Mouse (Mus musculus) E14TG2a.4 (cell line): ENCODE data around the gene Mat2b.

ENCODE experiments used
- H3K27me3 ChIP-seq: 2 replicates; pipeline ENCODE4 v1.6.1; 2014; ENCODE audit warnings: low read length, control low read depth; ENCODE audit not compliant: insufficient read depth
- H3K36me3 ChIP-seq: 2 replicates; pipeline ENCODE4 v1.6.1; 2014; ENCODE audit warnings: low read length, control low read depth; ENCODE audit not compliant: insufficient read depth
- H3K4me1 ChIP-seq: replicated peaks from 2 replicates; pipeline ENCODE4 v1.6.1; 2014; ENCODE audit warnings: low read depth, low read length, control low read depth
- H3K4me3 ChIP-seq: replicated peaks from 2 replicates; pipeline ENCODE4 v1.5.1; 2014; ENCODE audit warnings: mild to moderate bottlenecking, low read length
- H3K9me3 ChIP-seq: 2 replicates; pipeline ENCODE4 v1.6.1; 2014; ENCODE audit warnings: low read length, control low read depth
- CTCF ChIP-seq: conservative IDR thresholded peaks from 2 replicates; pipeline ENCODE4 v1.5.1; 2014; ENCODE audit warnings: low read length
- NANOG ChIP-seq: IDR thresholded peaks from 2 replicates; pipeline ENCODE4 v1.6.1; 2014; ENCODE audit warnings: borderline replicate concordance, low read length, mixed read lengths
- POU5F1 ChIP-seq: IDR thresholded peaks from 2 replicates; pipeline ENCODE4 v1.6.1; 2014; ENCODE audit warnings: low read length, borderline replicate concordance

Mat2b gene

GRCm38 (mm10) chr11:40683295-40683694 lies 11.7 kb downstream of the Mat2b start:
- Histone ChIP-seq H3K27me3 (no peaks in the 10 kb centered on the region), H3K4me3 (no peak overlapping the region), H3K4me1 (peaks cover 24% of the 10 kb centered on the region), H3K36me3 (peaks cover 97% of the 10 kb centered on the region), H3K9me3 (no peaks in the 10 kb centered on the region)
- TF ChIP-seq POU5F1 (no peak), NANOG (no peak), CTCF (no peak)

- TF ChIP-seq CTCF (no peak), NANOG (no peak), POU5F1 (no peak)
- Histone ChIP-seq H3K4me1 (peaks cover 21% of the 10 kb centered on the region), H3K9me3 (no peaks in the 10 kb centered on the region), H3K27me3 (no peaks in the 10 kb centered on the region), H3K4me3 (no peak overlapping the region), H3K36me3 (peaks cover 99% of the 10 kb centered on the region)
These were observed 12.5 kb downstream of the Mat2b start for GRCm38 (mm10) chr11:40682456-40682855.

GRCm38 (mm10) chr11:40677169-40677568 lies 17.8 kb downstream of the Mat2b start:
- Histone ChIP-seq H3K4me1 (no peaks in the 10 kb centered on the region), H3K9me3 (no peaks in the 10 kb centered on the region), H3K27me3 (no peaks in the 10 kb centered on the region), H3K4me3 (no peak overlapping the region), H3K36me3 (peaks cover 57% of the 10 kb centered on the region)
- TF ChIP-seq CTCF (peak; percentile 56), NANOG (no peak)

GRCm38 (mm10) chr11:40675014-40675730 lies 19.8 kb downstream of the Mat2b start:
- no peak overlapping the region for H3K4me3 ChIP-seq
- H3K27me3 ChIP-seq = no peaks in the 10 kb centered on the region
- H3K36me3 ChIP-seq = peaks cover 38% of the 10 kb centered on the region
- no peaks in the 10 kb centered on the region for H3K4me1 ChIP-seq
- no peak for TF ChIP-seq NANOG
- TF ChIP-seq CTCF = no peak
- TF ChIP-seq POU5F1 = no peak
- H3K9me3 ChIP-seq = no peaks in the 10 kb centered on the region

- no peak overlapping the region for H3K4me3 ChIP-seq
- H3K27me3 ChIP-seq = no peaks in the 10 kb centered on the region
- H3K36me3 ChIP-seq = no peaks in the 10 kb centered on the region
- H3K9me3 ChIP-seq = peaks cover 14% of the 10 kb centered on the region
- TF ChIP-seq CTCF (no peak), POU5F1 (no peak), NANOG (no peak)
- no peaks in the 10 kb centered on the region for H3K4me1 ChIP-seq
These were observed 45.1 kb downstream of the Mat2b start for GRCm38 (mm10) chr11:40649726-40650445.

- Histone ChIP-seq H3K9me3 (peaks cover 14% of the 10 kb centered on the region), H3K4me1 (no peaks in the 10 kb centered on the region), H3K27me3 (no peaks in the 10 kb centered on the region), H3K36me3 (no peaks in the 10 kb centered on the region), H3K4me3 (no peak overlapping the region)
- no peak for TF ChIP-seq CTCF
- no peak for TF ChIP-seq POU5F1
- TF ChIP-seq NANOG = no peak
These were observed 47.8 kb downstream of the Mat2b start for GRCm38 (mm10) chr11:40647246-40647645.
